Mouse (Mus musculus): ENCODE results near the gene Kank1. TPM values are rescaled to one million over a fixed set of nuclear protein-coding genes. Genes with fewer than 3 reads are reported as not detected.
A peak's percentile ranks its signal among the peaks of the same experiment; 100 is the strongest.

Kank1 gene
- total RNA-seq, 2 experiments from 2014 or later = 28.4 to 29.5 TPM

GRCm38 (mm10) chr19:25308763-25309162 lies 72.0 kb downstream of the Kank1 start:
- DNase-seq (ENCODE audit: low spot score in 2 of 2) = no peak

DNA sequence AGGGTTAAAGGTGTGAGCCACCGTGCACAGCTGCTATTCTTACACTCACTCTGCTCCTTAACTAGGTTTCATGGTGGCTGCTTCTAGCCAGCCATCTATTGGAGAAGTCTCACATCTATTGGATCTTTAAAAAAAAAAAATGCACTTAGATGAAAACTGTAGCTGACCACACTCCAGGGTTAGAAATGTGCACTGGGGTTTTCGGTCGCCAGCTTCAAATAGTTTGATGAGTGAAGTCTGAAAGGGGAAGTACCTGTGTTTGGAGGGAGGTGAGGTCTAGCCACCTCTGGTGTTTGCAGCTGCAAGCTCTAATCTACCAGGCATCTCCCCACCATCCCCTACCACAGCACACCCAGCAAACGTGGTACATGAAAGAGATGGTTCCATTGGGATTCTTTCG lies 74.2 kb downstream of the Kank1 start:
- DNase-seq (ENCODE audit: low spot score in 2 of 2) = no peak

DNA sequence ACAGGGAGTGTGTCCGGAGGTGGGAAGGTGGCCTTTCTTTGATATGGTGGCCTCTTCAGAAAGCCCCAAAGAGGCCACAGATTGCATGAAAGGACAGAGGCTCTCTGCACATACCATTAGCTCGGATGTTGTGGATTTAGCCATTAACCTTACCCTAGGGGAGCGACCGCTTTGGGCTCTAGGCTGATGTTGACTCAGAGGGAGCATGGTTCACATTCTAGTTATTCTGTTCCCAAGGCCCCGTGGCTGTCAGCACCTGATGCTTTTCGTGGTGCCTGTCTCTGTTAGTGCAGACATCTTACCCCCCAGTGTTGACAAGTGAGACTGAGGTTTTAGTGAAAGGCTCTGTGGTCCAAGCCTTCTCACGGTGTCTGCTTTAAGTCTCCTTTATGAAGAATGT lies 74.9 kb downstream of the Kank1 start:
- no peak for DNase-seq (ENCODE audit: low spot score in 2 of 2)

DNA sequence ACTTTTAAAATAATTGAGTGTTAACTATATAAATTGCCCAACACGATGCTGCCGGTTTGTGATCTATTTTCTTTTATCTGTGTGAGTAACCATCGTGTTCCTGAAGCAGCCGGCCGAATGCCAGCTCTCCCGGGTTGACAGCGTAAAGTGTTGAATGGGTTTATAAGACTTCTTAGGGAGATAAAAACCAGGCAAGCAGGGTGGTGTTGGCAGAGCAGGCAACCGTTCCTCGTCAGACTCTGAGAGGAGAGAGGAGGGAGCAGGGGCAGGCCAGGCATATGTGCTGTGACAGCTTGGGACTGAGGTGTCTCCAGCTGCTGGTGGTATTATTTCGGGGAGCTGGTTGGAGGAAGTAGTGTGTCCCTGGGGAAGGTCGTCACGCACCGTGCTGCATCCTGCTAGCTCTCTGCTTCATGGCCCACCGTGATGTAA lies 78.7 kb downstream of the Kank1 start:
- peak; percentile 9 to 21 for DNase-seq (ENCODE audit: low spot score in 2 of 2)

DNA sequence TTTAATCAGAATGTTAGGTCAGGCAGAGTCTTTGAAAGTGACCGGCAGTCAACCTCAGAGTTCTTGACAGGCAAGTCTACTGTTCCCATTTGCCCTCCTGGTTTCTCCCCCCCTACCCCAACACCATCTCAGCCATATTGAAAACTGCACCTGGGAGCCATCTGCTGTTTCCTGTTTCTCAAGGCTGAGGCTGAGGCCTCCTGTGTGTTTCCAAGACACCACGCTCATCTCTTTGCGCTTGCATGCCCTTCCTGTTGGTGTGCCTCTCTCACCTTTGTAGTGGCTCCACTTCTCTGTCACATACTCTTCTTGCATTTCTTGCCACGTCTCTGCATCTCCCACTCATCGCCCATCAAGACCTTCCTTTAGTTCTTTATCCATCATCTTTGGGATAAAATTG lies 79.2 kb downstream of the Kank1 start:
- DNase-seq (ENCODE audit: low spot score in 2 of 2) = no peak

DNA sequence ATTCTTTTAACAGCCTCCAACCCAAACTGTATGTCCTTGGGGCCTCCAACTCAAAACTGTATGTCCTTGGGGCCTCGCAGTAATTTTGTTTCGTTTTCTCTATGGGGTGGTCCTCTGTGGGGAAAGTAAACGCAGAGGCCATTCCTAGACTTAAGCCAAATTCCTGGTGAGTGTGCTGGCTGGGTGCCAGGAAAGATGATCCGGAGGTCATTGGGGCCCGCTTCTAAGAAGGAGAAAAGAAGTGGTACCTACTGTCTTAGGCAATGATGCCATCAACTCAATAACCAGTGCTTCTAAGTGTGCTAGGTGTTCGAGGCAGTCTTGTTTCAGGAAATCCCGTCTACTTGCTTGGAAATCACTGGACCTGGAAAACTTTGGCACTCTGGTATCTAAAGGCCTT lies 87.5 kb downstream of the Kank1 start:
- DNase-seq (ENCODE audit: low spot score in 2 of 2) = peak in 1 of 2 experiments; percentile 12

- peak; percentile 14 to 36 for DNase-seq (ENCODE audit: low spot score in 2 of 2)
Observed at GRCm38 (mm10) chr19:25325113-25326001, 88.6 kb downstream of the Kank1 start.

DNA sequence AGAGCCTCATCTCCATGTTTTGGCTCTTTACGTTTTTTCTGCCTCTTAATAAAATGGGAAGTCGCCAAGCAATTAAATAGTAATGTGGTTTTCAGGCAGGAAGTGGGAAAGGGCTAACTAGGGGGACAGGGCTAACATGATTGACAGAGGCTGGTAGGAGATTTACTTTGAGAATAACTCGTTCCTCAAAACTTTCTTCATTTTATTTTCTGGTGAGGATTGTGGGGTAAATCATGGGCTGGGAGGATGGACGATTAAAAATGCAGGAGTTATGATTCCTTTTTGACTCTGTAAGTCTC lies 89.2 kb downstream of the Kank1 start:
- DNase-seq (ENCODE audit: low spot score in 2 of 2) = no peak

DNA sequence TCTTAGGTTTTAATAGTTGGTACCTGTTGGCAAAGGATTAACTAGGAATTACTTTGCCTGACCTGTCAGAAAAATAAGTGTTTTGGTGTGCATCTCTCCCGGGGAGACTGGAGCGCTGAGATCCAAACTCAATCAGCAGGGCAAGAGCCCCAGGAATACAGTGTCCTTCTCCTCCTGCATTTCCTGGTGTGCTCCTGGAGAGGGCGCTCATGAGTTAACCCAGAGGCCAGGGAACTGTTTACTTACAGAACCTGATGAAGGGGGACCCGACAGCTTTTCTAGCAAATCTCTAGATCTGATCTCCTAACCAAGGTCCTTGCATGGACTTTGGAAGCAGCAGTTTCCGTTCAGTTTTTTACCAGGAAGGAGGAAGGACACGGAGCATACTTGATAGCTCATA lies 90.9 kb downstream of the Kank1 start:
- DNase-seq (ENCODE audit: low spot score in 2 of 2) = no peak

DNA sequence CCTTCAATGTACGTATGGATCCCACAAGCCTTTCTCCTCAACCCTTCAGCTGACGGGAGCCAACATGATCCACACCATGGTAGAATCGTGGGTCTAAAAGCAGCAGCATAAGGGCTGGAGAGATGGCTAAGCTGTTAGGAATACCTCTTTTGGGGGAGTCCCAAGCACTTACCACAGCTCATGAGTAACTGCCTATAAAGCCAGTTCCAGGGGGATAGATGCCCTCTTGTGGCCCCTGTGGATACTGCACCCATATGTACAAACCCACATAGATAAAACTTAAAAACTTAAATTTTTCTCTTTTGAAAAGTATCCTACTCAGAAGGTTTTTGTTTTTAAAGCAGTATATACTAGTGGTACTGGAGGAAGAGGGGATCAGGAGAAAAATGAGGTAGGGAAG lies 97.6 kb downstream of the Kank1 start:
- peak; percentile 60 to 71 for DNase-seq (ENCODE audit: low spot score in 2 of 2)

- no peak for DNase-seq (ENCODE audit: low spot score in 2 of 2)
Observed at GRCm38 (mm10) chr19:25336731-25337130, 100.0 kb downstream of the Kank1 start.

DNA sequence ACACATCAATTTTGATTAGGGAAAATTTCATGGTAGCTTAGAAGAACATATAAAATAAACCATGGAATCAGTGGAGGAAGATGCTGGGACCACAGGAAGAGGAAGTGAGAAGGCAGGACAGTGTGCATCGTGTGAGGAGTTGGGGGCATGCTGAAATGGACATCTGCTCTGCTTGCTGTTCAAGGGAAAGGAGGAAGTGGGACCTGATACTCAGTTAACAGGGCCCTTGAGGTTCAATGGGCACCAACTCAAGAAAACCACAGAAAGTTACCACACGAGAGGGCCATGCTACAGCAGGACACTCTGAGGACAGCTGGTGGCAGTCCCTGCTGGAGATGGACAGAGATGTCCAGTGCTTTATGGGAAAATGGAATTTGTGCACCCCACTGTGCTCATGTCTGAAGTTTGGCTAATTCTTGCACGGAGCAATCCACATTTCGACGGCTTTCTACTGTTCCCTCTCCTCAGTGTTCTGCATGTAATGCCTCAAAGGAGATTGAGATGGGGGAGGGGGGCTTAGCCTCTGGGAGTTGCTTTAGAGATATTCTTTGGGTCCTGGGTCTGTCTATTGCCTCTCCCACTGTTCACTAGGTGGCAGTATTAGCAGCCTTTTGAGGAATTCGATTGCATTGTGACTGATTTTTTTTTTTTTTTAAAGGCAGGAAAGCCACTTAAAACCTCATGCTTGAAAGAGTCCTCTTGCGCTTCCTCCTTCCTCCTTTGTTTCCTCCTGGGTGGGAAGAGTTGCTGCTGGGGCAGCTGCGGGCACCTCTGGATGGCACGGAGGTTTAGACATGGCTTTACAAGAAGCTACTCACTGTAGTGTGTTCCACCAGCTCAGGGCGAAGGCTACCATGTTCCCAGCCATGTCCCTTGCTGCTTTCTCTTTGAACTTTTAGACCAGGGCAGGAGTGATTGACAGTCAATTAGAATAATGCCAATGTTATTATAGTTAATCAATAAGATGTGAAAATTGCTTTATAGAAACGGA lies 104.2 kb downstream of the Kank1 start:
- peak; percentile 26 to 39 for DNase-seq (ENCODE audit: low spot score in 2 of 2)

GRCm38 (mm10) chr19:25342026-25342425 lies 105.3 kb downstream of the Kank1 start:
- no peak for DNase-seq (ENCODE audit: low spot score in 2 of 2)

- peak in 1 of 2 experiments; percentile 27 for DNase-seq (ENCODE audit: low spot score in 2 of 2)
Observed at GRCm38 (mm10) chr19:25343657-25344322, 107.0 kb downstream of the Kank1 start.

DNA sequence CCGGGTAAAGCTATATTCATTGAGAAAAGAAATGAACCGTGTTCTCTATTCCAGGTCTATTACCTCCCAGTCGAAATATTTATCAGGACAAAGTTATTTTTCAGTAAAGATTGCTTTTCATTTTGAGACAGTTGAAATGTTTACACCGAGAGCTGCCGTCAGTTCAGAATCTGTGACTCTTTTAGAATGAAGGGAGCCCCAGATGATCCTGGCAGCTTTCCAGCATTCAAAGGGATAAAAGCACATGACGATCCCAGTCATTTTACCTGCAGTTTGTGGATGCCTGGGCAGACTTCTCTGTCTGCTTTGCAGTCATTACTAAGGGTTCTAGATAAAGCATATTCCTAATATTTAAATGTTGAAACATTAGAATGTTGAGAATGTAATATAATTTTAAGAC lies 107.6 kb downstream of the Kank1 start:
- DNase-seq (ENCODE audit: low spot score in 2 of 2) = no peak

DNA sequence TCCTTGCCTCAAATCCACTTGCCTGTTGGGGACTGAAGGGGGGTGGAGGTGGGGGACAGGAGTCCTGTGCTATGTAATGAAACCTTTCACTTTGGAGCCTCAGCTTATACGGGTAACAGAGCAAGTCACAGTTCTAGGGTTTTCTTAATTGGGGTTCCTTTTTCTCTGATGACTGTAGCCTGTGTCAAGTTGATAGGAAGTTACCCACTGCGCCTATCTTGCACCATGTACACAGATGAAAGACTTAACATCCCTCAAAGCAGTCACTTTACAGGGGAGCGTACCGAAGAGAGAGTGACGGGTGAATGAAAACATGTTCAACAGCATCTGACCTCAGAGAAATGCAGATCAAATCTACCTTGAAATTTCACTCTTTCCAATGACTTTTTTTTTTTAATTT lies 109.2 kb downstream of the Kank1 start:
- DNase-seq (ENCODE audit: low spot score in 2 of 2) = no peak

- no peak for DNase-seq (ENCODE audit: low spot score in 2 of 2)
Observed at GRCm38 (mm10) chr19:25347515-25347914, 110.7 kb downstream of the Kank1 start.

GRCm38 (mm10) chr19:25351257-25351955 lies 114.6 kb downstream of the Kank1 start:
- no peak for DNase-seq (ENCODE audit: low spot score in 2 of 2)

GRCm38 (mm10) chr19:25357094-25357493 lies 120.3 kb downstream of the Kank1 start:
- no peak for DNase-seq (ENCODE audit: low spot score in 2 of 2)

- DNase-seq (ENCODE audit: low spot score in 2 of 2) = no peak
Observed at GRCm38 (mm10) chr19:25358486-25359120, 121.8 kb downstream of the Kank1 start.

Data from layer of hippocampus, postnatal 10 days (tissue).